Mouse (Mus musculus) hindbrain, embryonic 11.5 days (tissue): ENCODE measurements around the gene Mecom. TPM values are rescaled to one million over a fixed set of nuclear protein-coding genes. Genes with fewer than 3 reads are reported as not detected.

Source experiments
- ATAC-seq: fragments of 200-750 bp; cut with Nextera tagmentation; 2 replicates; pipeline ENCODE4 v1.8.0; 2017; ENCODE audit warnings: mild to moderate bottlenecking, moderate TSS enrichment, moderate library complexity; ENCODE audit not compliant: low FRiP score
- DNase-seq: peaks from one replicate; pipeline ENCODE4 v3.0.0-alpha.2; 2015; ENCODE audit warnings: low spot score
- H3K27ac ChIP-seq: fragments of 300-500 bp; sonication (generic); 2 replicates; pipeline ENCODE4 v1.5.1; 2014; ENCODE audit warnings: mild to moderate bottlenecking, low read depth, low read length
- H3K27me3 ChIP-seq: fragments of 300-500 bp; sonication (generic); 2 replicates; pipeline ENCODE4 v1.6.1; 2014; ENCODE audit warnings: mild to moderate bottlenecking, low read length, moderate library complexity, mixed read lengths; ENCODE audit not compliant: control insufficient read depth, insufficient read depth
- H3K36me3 ChIP-seq: fragments of 300-500 bp; sonication (generic); 2 replicates; pipeline ENCODE4 v1.6.1; 2014; ENCODE audit warnings: mild to moderate bottlenecking, low read length, moderate library complexity, mixed read lengths; ENCODE audit not compliant: control insufficient read depth, insufficient read depth
- H3K4me1 ChIP-seq: fragments of 300-500 bp; sonication (generic); replicated peaks from 2 replicates; pipeline ENCODE4 v1.6.1; 2014; ENCODE audit warnings: low read length, mixed read lengths; ENCODE audit not compliant: control insufficient read depth, insufficient read depth
- H3K4me2 ChIP-seq: fragments of 300-500 bp; sonication (generic); replicated peaks from 2 replicates; pipeline ENCODE4 v1.6.1; 2014; ENCODE audit warnings: mild to moderate bottlenecking, low read depth, low read length
- H3K4me3 ChIP-seq: fragments of 300-500 bp; sonication (generic); 2 replicates; pipeline ENCODE4 v1.5.1; 2014; ENCODE audit warnings: low read depth, low read length
- H3K9ac ChIP-seq: fragments of 300-500 bp; sonication (generic); 2 replicates; pipeline ENCODE4 v1.6.1; 2014; ENCODE audit warnings: low read depth, low read length
- H3K9me3 ChIP-seq: fragments of 300-500 bp; sonication (generic); 2 replicates; pipeline ENCODE4 v1.6.1; 2016; ENCODE audit warnings: low read length; ENCODE audit not compliant: control insufficient read depth
- WGBS: fragments of 180-500 bp; shearing (Covaris S2); extraction: QIAGEN DNeasy Blood & Tissue Kit; methylation state at CpG from one replicate; pipeline ENCODE4 v1.1.7; 2014; 5-methylcytosine and 5-hydroxymethylcytosine counted together
- polyA plus RNA-seq: library from polyadenylated mRNA; unstranded; fragments of >200 nt; fragmentation: Nextera tagmentation; extraction: Ambion mirVana; gene quantifications from 2 replicates; pipeline ENCODE4 v1.2.1, GENCODE M21; 2014

Mecom gene
- polyA plus RNA-seq, 1 experiment from 2014 or later = 44.3 TPM

DNA sequence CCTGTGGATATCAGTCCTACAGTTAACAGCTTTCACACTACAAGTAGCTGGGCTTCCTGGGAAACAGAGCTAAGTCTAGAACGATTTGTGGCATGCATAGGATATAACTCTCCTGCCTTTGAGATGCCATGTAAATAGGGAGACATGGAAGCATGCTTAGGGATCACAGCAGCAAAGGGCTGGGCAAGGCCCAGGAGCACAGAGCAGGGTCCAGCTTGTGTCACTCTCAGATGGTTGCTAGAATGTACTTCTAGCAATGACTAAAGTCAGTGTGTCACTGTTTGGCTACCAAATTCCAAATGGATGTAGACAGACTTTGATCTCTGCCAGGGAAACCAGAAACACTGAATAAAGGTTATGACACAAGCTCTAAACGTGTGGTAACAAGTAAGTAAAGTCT is 358.5 kb downstream of the Mecom start:
- Histone ChIP-seq H3K9me3 (no peaks in the 10 kb centered on the region), H3K27ac (no peak overlapping the region), H3K4me3 (no peak overlapping the region), H3K36me3 (no peaks in the 10 kb centered on the region), H3K4me2 (no peak overlapping the region), H3K4me1 (no peaks in the 10 kb centered on the region), H3K27me3 (no peaks in the 10 kb centered on the region), H3K9ac (no peak overlapping the region)
- no peak for ATAC-seq
- DNase-seq = no peak
- WGBS = 84% methylated on average over 2 of the region's 2 CpGs

DNA sequence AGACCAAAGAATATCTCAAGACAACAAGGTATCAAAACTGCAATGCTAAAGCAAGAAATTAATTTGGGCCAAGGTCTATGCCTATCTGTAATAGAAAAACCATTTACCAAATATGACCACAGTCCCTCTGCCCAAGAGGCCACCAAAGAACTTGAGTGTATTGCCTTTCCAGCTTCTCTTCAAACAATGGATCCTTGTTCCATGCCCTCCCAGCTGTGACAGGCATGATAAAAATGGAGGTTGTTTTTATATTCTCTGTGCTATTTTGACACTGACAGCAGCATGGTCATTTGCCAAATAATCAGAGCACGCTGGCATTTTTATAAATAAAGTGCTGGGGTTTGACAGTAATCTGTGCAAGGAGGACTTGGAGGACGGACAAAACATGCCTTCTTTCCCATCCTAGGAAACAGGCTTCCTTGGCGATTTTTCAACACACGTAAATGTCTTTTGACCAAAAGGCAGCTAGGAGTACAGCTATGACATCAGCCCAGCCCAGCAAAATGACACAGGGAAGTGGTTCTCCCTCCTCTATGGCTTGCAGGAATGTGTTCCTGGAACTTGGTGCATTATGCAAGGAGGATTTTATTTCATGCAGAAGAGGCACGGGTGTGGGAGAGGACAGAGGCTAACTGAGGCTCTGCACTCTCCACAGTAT is 359.9 kb downstream of the Mecom start:
- WGBS = 63% methylated on average over 5 of the region's 5 CpGs
- ATAC-seq (no peak), DNase-seq (no peak)
- no peaks in the 10 kb centered on the region for H3K27me3 ChIP-seq
- no peaks in the 10 kb centered on the region for H3K4me1 ChIP-seq
- H3K4me3 ChIP-seq = no peak overlapping the region
- no peak overlapping the region for H3K27ac ChIP-seq
- H3K36me3 ChIP-seq = no peaks in the 10 kb centered on the region
- no peaks in the 10 kb centered on the region for H3K9me3 ChIP-seq
- H3K9ac ChIP-seq = no peak overlapping the region
- no peak overlapping the region for H3K4me2 ChIP-seq

DNA sequence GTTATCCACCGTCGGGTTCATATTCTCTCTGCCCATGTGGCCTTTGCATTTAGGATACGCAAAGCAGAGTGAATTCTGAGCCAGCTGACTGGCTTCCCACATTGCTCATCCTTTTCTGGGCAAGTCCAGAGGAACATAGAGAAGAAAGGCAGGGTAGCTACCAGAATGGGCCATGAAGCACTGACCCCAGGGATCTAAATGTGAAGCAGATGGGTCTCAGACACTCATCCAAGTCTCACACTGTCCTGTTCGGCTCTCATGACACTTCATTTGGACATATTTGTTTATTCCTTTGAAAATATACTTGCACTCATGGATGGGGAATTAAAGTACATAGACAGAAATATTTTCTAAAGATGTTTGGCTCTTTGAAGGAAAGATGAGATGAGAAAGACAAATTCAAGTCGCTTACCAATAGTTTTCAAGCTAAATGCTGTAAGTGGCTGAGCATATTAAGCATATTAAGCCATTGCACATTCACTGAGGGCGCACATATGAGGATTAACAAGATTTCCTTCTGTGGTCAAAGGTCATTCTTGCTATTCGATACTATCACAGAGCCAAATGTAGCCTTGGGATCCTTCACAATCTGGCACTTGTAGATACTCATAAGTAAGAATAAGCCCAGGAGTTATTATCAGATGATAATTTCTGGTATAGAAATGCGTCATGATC is 365.9 kb downstream of the Mecom start:
- Histone ChIP-seq H3K4me1 (no peaks in the 10 kb centered on the region), H3K9ac (no peak overlapping the region), H3K4me3 (no peak overlapping the region), H3K36me3 (no peaks in the 10 kb centered on the region), H3K27ac (no peak overlapping the region), H3K4me2 (no peak overlapping the region), H3K9me3 (no peaks in the 10 kb centered on the region), H3K27me3 (no peaks in the 10 kb centered on the region)
- ATAC-seq (no peak), DNase-seq (no peak)
- 85% methylated on average over 8 of the region's 8 CpGs for WGBS

DNA sequence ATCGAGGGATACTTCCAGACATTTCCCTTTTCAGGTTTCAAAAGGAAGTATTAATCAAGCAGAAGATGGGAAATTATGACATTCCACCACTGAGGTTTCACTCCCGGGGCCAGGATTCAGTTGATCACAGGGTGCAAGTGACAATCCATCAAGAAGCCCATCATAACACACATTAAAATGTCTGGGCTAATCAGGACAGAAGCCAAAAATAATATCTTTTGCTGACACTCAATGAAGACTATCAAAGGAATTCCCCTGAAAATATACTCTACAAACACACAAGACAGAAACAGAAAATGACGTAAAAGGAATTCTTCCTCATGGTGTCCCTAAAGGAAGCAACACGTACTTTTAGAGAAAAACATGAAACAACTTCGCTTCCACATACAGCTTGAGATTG is 371.2 kb downstream of the Mecom start:
- Histone ChIP-seq H3K27ac (no peak overlapping the region), H3K9me3 (0 out of 2 replicates have a peak, but pooled peaks cover 2% of the 10 kb centered on the region), H3K9ac (no peak overlapping the region), H3K36me3 (no peaks in the 10 kb centered on the region), H3K4me3 (no peak overlapping the region), H3K27me3 (no peaks in the 10 kb centered on the region), H3K4me1 (no peaks in the 10 kb centered on the region), H3K4me2 (no peak overlapping the region)
- 89% methylated on average over 5 of the region's 5 CpGs for WGBS
- ATAC-seq = no peak
- no peak for DNase-seq

DNA sequence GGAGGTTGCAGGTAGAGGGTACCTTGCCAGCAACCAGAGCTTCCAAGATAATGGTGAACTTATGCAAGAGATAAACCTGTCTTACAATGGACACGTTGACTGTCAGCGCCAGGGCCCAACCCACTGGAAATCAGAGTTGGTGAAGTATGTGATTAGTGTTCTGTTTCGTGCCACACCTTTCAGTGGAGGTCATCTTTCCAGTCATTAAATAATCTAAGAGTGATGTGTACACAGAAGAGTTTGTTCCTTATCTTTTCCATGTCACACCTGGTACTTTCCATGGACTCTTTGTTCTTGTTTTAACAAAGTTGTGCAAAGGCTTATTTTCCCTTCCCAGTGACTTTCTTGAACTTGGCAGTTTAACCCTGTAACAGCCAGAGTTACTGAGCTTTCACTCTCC is 374.0 kb downstream of the Mecom start:
- Histone ChIP-seq H3K4me3 (no peak overlapping the region), H3K36me3 (no peaks in the 10 kb centered on the region), H3K9ac (no peak overlapping the region), H3K9me3 (0 out of 2 replicates have a peak, but pooled peaks cover 2% of the 10 kb centered on the region), H3K4me1 (no peaks in the 10 kb centered on the region), H3K27ac (no peak overlapping the region), H3K27me3 (no peaks in the 10 kb centered on the region), H3K4me2 (no peak overlapping the region)
- 82% methylated on average over 3 of the region's 3 CpGs for WGBS
- no peak for ATAC-seq
- no peak for DNase-seq

DNA sequence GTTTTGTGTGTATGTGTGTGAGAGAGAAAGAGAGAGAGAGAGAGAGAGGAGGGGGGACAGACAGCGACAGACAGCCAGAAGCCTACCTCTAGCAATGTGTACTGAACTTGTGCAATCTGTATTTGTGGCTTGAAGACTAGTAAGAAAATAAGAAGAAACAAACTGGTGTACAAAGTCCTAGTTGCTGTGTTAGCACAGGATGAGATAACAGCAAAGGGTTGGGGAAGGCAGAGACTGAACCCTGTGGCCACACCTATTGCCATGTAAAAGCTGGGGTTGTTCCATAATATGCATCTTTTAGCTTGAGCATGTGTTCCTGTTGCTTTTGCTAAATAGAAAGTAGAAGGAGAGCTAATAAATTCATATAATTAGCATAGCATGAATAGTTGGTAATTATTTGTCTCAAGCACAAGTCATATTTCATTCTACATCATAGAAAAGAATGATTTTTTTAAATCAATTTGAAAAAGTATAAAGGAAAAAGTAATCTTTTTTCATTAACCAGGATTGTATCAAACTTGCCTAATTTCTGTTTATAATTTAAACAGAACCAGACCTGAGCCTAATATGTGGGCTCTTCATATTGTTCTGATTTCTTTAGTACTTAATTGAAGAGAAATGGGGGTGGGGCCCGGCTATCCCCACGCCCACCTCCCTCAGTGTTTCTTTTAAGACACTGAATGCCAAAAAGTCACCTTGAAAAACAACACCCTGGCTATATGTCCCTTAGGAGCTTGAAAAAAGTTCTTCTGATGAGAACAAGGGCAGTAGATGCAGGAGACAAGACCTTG is 379.2 kb downstream of the Mecom start:
- Histone ChIP-seq H3K4me2 (no peak overlapping the region), H3K9ac (no peak overlapping the region), H3K27me3 (no peaks in the 10 kb centered on the region), H3K27ac (no peak overlapping the region), H3K4me3 (no peak overlapping the region), H3K9me3 (no peaks in the 10 kb centered on the region), H3K36me3 (no peaks in the 10 kb centered on the region), H3K4me1 (no peaks in the 10 kb centered on the region)
- 91% methylated on average over 3 of the region's 3 CpGs for WGBS
- DNase-seq = no peak
- ATAC-seq = no peak

DNA sequence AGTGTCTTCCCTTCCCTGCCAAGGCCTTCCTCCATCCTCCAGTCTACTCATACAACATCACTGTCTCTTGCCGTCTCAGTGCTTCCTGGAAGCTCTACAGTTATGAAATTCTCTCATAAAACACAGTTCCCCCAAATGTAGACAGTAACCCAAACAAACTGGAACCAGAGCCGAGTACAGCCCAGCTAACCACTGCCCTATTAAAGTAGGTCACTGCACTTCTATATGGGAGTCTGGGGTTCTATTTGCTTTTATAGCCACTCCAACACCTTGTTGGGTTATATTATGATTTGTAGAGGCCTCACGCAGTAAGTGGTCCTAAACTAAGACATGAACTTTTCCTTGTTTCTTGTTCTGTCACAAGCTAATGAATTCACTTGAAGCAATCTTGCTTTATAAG is 380.8 kb downstream of the Mecom start:
- DNase-seq (no peak), ATAC-seq (no peak)
- H3K4me3 ChIP-seq = no peak overlapping the region
- no peak overlapping the region for H3K4me2 ChIP-seq
- 90% methylated on average over 3 of the region's 3 CpGs for WGBS
- no peak overlapping the region for H3K9ac ChIP-seq
- H3K4me1 ChIP-seq = no peaks in the 10 kb centered on the region
- H3K36me3 ChIP-seq = no peaks in the 10 kb centered on the region
- H3K27me3 ChIP-seq = no peaks in the 10 kb centered on the region
- no peak overlapping the region for H3K27ac ChIP-seq
- H3K9me3 ChIP-seq = no peaks in the 10 kb centered on the region

DNA sequence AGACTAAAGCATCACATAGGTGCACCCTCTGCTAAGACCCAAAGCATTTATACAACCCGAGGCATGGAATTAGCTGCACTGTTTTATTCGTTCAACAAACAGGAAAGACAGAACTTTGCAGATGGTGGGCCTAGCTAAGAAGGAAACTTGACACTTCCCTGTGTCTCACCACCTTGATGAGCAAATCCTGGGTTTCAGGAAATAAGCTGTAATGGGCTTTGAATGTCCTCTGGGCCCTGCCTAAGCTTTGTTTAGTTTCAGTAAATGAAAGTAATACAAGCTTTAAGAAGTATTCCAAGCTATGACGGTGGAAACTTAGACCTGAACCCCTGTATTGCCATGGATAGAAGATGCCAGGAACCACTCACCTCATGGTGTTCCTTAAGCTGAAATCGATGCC is 383.0 kb downstream of the Mecom start:
- H3K36me3 ChIP-seq = no peaks in the 10 kb centered on the region
- H3K9ac ChIP-seq = no peak overlapping the region
- no peak overlapping the region for H3K4me2 ChIP-seq
- no peak overlapping the region for H3K4me3 ChIP-seq
- no peak overlapping the region for H3K27ac ChIP-seq
- H3K4me1 ChIP-seq = no peaks in the 10 kb centered on the region
- DNase-seq = no peak
- H3K27me3 ChIP-seq = no peaks in the 10 kb centered on the region
- 77% methylated on average over 4 of the region's 4 CpGs for WGBS
- no peaks in the 10 kb centered on the region for H3K9me3 ChIP-seq
- ATAC-seq = no peak
